Mouse (Mus musculus) c-Kit-positive CD71-positive TER-119-negative erythroid progenitor cells, embryonic 14.5 days (primary cell): ENCODE data around the gene Vsig8.

Experiments
- DNase-seq: peaks from one replicate; pipeline ENCODE4 v3.0.0-alpha.2; 2013; ENCODE audit warnings: low read depth

The Vsig8 gene

DNA sequence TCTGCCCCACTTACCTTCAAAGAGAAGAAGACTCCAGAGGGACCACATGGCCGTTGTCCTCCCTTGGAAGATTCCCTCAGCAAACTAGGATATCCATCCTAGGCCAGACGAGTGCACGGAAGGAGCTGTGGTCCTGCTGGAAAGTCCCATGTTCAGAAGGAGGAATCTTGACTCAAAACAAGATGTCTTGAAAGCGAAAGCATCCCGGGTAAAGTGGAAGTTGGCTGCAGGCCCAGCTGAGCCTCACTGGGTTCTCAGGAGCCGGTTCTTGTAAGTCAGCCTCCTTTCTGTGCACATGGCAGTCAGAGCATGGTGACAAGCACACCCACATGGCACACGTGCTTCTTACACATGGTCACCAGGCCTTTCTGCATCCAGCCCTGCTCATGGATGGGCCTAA is 34.6 kb downstream of the Vsig8 start, which contains the start of gene Slamf8:
TSS of gene Slamf8 (minus strand) at position 184 of the 400 bp plus-strand sequence.
- no peak for DNase-seq

DNA sequence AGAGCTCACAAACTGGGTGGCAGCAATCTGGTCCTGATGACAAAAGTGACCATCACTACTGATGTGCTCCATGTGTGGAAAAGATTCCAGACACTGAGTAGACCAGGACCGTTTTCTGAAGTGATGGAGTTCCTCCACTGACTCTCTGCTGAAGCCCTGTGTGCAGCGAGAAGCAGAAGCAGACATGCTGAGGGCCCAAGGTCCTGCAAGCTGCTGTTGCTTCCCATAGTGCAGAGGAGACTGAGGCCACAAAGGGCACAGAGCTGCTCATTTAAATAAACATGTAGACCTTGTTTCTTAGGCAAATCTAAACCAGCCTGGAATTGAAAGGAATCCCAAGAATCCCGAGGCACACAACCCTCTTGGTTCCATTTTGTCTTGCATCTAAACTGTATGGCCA is 37.6 kb downstream of the Vsig8 start:
- DNase-seq = no peak

DNA sequence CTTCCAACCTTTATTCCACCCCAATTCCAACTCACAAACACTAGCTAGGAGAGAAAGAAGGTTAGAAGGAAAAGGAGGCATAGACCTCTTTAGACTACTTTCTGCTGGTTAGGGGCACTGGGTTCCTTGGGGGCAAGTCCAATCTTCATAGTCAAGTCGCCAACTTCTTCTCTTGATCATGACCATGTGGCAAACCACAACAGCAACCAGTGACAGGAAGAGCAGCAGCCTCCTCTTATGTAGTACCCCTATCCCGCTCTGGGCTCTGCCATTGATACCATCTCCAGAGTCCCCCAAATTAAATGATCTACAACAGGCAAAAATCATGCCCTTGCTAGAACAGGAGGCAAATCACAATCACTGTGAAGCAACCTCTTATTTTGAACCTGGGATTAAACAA is 38.2 kb downstream of the Vsig8 start:
- no peak for DNase-seq

DNA sequence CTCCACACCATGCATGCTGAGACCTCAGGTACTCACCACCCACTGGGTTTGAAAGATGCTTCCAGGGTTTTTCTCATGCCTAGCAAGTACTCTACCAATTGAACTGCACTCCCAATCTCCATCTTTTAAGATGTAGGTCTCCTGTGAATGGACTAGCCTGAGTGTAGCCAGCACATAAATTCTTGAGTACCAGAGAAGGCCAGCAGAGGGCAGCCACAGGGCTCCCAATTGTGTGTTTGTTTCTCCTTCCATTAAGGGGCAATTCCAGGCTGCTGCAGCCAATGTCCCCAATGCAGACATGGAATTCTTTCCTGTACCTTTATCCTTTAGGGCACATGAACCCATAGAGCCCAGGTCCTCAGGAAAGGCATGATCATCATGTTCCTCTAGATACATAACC is 38.8 kb downstream of the Vsig8 start:
- DNase-seq = no peak

DNA sequence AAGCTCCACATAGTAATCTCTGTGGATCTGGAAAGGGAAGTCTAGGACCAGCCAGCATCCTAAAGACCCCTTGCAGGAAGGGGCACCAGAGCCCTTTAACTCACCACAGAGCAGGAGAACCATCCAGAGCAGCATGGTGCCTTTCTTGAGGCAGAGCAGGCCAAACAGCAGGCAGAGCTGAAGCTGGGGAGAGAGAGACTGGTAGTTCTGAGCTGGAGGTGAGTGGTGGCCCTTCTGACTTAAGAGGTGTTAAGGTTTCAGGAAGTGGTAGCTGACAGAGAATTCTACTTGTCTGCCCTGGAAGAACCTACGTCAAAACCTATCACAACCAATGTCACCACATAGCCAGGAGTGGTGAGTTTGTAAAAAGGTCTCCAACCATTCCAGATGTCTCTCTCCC is 46.6 kb downstream of the Vsig8 start, which contains the start of gene Fcrl6:
TSS of gene Fcrl6 (minus strand) at position 226 of the 400 bp plus-strand sequence.
- DNase-seq = no peak

DNA sequence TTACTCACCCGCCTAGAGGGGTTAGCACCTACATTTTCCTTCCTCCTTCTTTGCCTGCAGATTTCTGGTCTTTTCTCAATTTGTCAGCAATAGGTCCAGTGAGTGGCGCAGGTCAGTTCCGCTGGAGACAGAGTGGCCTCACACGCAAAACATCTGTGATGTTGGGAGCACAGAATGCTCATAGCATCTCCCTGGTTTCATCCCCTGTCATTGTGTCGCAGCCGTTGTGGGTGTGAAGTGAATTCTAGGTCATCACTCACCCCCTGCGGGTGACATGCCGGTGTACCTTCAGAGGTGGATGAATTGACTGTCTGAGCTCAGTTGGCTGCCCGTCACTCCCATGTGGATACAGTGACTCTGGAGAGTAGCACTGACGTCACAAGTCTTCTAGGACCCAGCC is 55.6 kb downstream of the Vsig8 start:
- no peak for DNase-seq

DNA sequence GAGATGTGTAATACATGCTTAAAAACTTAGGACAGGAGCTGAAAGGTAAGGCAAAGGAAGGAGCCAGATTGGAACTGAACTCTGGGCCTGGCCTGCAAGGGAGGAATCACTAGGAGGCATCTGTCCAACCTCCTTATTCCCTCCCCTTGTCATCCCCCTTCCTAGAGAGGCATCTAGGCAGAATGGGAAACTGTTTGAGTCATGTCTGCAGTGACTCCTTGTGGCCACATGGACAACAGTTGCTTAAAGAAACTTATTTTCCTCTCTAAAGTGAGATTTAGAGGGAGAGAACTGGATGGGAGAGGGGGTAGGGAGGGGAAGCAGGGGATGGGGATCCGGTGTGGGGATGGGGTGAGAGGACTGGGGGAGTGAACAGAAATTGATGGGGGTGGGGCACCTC is 57.0 kb downstream of the Vsig8 start:
- no peak for DNase-seq
